15 mouse cellular contexts compared by ENCODE assay signal in the genomic region with DNA sequence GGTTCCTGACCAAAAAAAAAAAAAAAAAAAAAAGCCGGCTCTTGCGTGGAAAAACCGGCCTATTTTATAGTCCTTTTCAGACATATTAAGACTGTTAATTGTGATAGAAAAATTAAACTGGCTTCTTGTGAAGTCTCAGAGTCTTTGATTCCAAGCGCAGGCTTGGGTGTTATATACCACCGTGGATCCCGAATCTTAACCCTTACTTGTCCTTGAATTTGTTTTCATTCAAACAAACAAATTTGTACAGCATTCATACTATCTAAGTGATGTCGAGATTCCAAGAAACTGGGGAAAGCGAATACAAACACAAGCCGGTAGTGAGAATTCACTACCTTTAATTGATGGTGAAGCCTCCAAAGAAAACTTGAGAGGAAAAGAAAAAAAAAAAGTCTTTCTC. TPM values are rescaled to one million over a fixed set of nuclear protein-coding genes. Genes with fewer than 3 reads are reported as not detected.
DNase-seq lines count a peak whose midpoint lies in the region; ATAC-seq and TF ChIP-seq lines count a peak whose summit lies in the region.
"Had no signal": no experiment of that assay in that cellular context is flagged by ENCODE, and none has a peak within 500 bp of the region (broad histone marks: within the 10 kb centered on the region; RNA-seq: fewer than 3 reads in every experiment).

No protein-coding gene starts in this region.

- no peaks in the 10 kb centered on the region for H3K4me1 ChIP-seq in forebrain, postnatal 0 days (ENCODE audit: insufficient read depth)
- peaks cover 19% of the 10 kb centered on the region for H3K4me1 ChIP-seq in forebrain, embryonic 16.5 days (replicated peaks; ENCODE audit: control insufficient read depth, insufficient read depth, low read length)
- peaks cover 31% of the 10 kb centered on the region for H3K4me1 ChIP-seq in kidney, embryonic 15.5 days
- peaks cover 31% of the 10 kb centered on the region for H3K4me1 ChIP-seq in limb, embryonic 13.5 days

- H3K27ac ChIP-seq in forebrain, postnatal 0 days (ENCODE audit: low read depth, low read length) = no peak overlapping the region
- H3K27ac ChIP-seq in forebrain, embryonic 16.5 days (ENCODE audit: low read length) = no peak overlapping the region
- H3K27ac ChIP-seq in kidney, embryonic 15.5 days = no peak overlapping the region
- H3K27ac ChIP-seq in limb, embryonic 13.5 days = no peak overlapping the region

- peak; percentile 40 for DNase-seq in forebrain, postnatal 0 days
- DNase-seq in kidney, postnatal 36 days = no peak
- peak; percentile 33 for DNase-seq in brain, embryonic 14.5 days (ENCODE audit: low read depth)
- DNase-seq in testis, postnatal 14 days (ENCODE audit: low spot score) = no peak
- no peak for DNase-seq in thymus, postnatal 4 days
- DNase-seq: adrenal gland, adult 2 months; B cell, adult 2 months; kidney, adult 18-20 months; lung, adult 18-20 months; thymus, postnatal 25 days had no signal

- no peak overlapping the region for H3K9ac ChIP-seq in forebrain, postnatal 0 days
- no peak overlapping the region for H3K9ac ChIP-seq in forebrain, embryonic 16.5 days (replicated peaks; ENCODE audit: low read depth, low read length)
- H3K9ac ChIP-seq in kidney, embryonic 15.5 days = no peak overlapping the region
- no peak overlapping the region for H3K9ac ChIP-seq in limb, embryonic 13.5 days

- no peak for TF ChIP-seq POLR2A in brain, embryonic 14.5 days (IDR thresholded peaks at IDR 0.05; ENCODE audit: borderline replicate concordance, extremely low read depth, insufficient read depth, insufficient read length, poor library complexity, severe bottlenecking)

- H3K4me3 ChIP-seq in forebrain, postnatal 0 days (ENCODE audit: low read depth, low read length) = no peak overlapping the region
- H3K4me3 ChIP-seq in forebrain, embryonic 16.5 days (replicated peaks; ENCODE audit: low read length) = no peak overlapping the region
- H3K4me3 ChIP-seq in kidney, embryonic 15.5 days (replicated peaks) = peak overlapping the region; percentile 37; the same call in 1 of the 2 replicates
- H3K4me3 ChIP-seq in limb, embryonic 13.5 days = peak overlapping the region; percentile 36; the same call in 1 of the 2 replicates

- no peak for ATAC-seq in forebrain, postnatal 0 days
- ATAC-seq in forebrain, embryonic 16.5 days = no peak
- ATAC-seq in kidney, embryonic 15.5 days (replicated peaks; ENCODE audit: low FRiP score) = no peak
- ATAC-seq in limb, embryonic 13.5 days (ENCODE audit: low FRiP score, low read depth) = no peak

- H3K9me3 ChIP-seq in forebrain, postnatal 0 days (ENCODE audit: low read length) = no peaks in the 10 kb centered on the region
- H3K9me3 ChIP-seq in forebrain, embryonic 16.5 days (ENCODE audit: control insufficient read depth, low read length) = no peaks in the 10 kb centered on the region
- no peaks in the 10 kb centered on the region for H3K9me3 ChIP-seq in kidney, embryonic 15.5 days (replicated peaks)
- H3K9me3 ChIP-seq in limb, embryonic 13.5 days = no peaks in the 10 kb centered on the region

- 2% methylated on average over 9 of the region's 9 CpGs for WGBS in forebrain, postnatal 0 days
- 2% methylated on average over 9 of the region's 9 CpGs for WGBS in forebrain, embryonic 16.5 days
- 4% methylated on average over 9 of the region's 9 CpGs for WGBS in kidney, embryonic 15.5 days
- WGBS in limb, embryonic 13.5 days = 0% methylated on average over 9 of the region's 9 CpGs

- H3K36me3 ChIP-seq in forebrain, postnatal 0 days (ENCODE audit: insufficient read depth) = no peaks in the 10 kb centered on the region
- H3K36me3 ChIP-seq in forebrain, embryonic 16.5 days (ENCODE audit: control insufficient read depth, insufficient read depth) = no peaks in the 10 kb centered on the region
- no peaks in the 10 kb centered on the region for H3K36me3 ChIP-seq in kidney, embryonic 15.5 days
- no peaks in the 10 kb centered on the region for H3K36me3 ChIP-seq in limb, embryonic 13.5 days

- TF ChIP-seq CTCF in forebrain, postnatal 0 days (IDR thresholded peaks at IDR 0.05; ENCODE audit: low read depth) = no peak
- TF ChIP-seq CTCF in brain, embryonic 14.5 days (IDR thresholded peaks at IDR 0.05; ENCODE audit: borderline replicate concordance, extremely low read depth, insufficient read depth, insufficient read length) = no peak

- peaks cover 88% of the 10 kb centered on the region for H3K27me3 ChIP-seq in forebrain, postnatal 0 days (ENCODE audit: insufficient read depth, low read length)
- H3K27me3 ChIP-seq in forebrain, embryonic 16.5 days (replicated peaks; ENCODE audit: control insufficient read depth, insufficient read depth, low read length) = peaks cover 70% of the 10 kb centered on the region
- peaks cover 96% of the 10 kb centered on the region for H3K27me3 ChIP-seq in kidney, embryonic 15.5 days
- peaks cover 96% of the 10 kb centered on the region for H3K27me3 ChIP-seq in limb, embryonic 13.5 days

- H3K4me2 ChIP-seq in forebrain, postnatal 0 days (ENCODE audit: low read depth) = no peak overlapping the region
- H3K4me2 ChIP-seq in forebrain, embryonic 16.5 days (ENCODE audit: low read length) = no peak overlapping the region
- peak overlapping the region; percentile 58; the same call in 1 of the 2 replicates for H3K4me2 ChIP-seq in kidney, embryonic 15.5 days
- H3K4me2 ChIP-seq in limb, embryonic 13.5 days (replicated peaks) = peak overlapping the region; percentile 54; the same call in 1 of the 2 replicates

RNA-seq across cellular contexts. Expression of a gene that starts 0.9 kb away (rescaled TPM):
- 0.05 TPM in 1 of 2 replicates, not detected in the other for total RNA-seq in forebrain, postnatal 0 days (2014; rRNA removed)
- not detected in 2 replicates for polyA plus RNA-seq in forebrain, postnatal 0 days (2015; fragmentation: Nextera tagmentation; extraction: Ambion mirVana)
- polyA plus RNA-seq in forebrain, embryonic 16.5 days (2015; fragmentation: Nextera tagmentation; extraction: Ambion mirVana) = not detected in 2 replicates
- polyA plus RNA-seq in kidney, embryonic 15.5 days (2015; fragmentation: Nextera tagmentation; extraction: Ambion mirVana) = 0.09 and 0.78 TPM in 2 replicates
- polyA plus RNA-seq in brain, embryonic 14.5 days (2012; rRNA removed) = 0.25 and 1.4 TPM in 2 replicates
- not detected in 2 replicates for polyA plus RNA-seq in limb, embryonic 13.5 days (2015; fragmentation: Nextera tagmentation; extraction: Ambion mirVana)
- total RNA-seq: gastrocnemius, adult 18-20 months; layer of hippocampus, postnatal 14 days had no signal

Comparison
In these comparisons a context has a peak if more than half of its experiments do, and no peak if none do; other contexts are left out.
1. DNase-seq: peak in forebrain, postnatal 0 days (single experiment) and brain, embryonic 14.5 days (single experiment); none in kidney, postnatal 36 days (0 of 2), testis, postnatal 14 days (single experiment) and thymus, postnatal 4 days (single experiment).
2. H3K4me2 ChIP-seq: peak in kidney, embryonic 15.5 days (single experiment) and limb, embryonic 13.5 days (single experiment); none in forebrain, postnatal 0 days (single experiment) and forebrain, embryonic 16.5 days (single experiment).
3. H3K4me3 ChIP-seq: peak in kidney, embryonic 15.5 days (single experiment) and limb, embryonic 13.5 days (single experiment); none in forebrain, postnatal 0 days (single experiment) and forebrain, embryonic 16.5 days (single experiment).